Mouse (Mus musculus) midbrain, embryonic 12.5 days (tissue): ENCODE data around the gene Ano2. TPM values are rescaled to one million over a fixed set of nuclear protein-coding genes. Genes with fewer than 3 reads are reported as not detected.

Source experiments
- ATAC-seq: fragments of 200-750 bp; cut with Nextera tagmentation; 2 replicates; pipeline ENCODE4 v1.8.0; 2017; ENCODE audit warnings: low read depth, moderate TSS enrichment, moderate library complexity; ENCODE audit not compliant: low FRiP score
- H3K27ac ChIP-seq: fragments of 300-500 bp; sonication (generic); replicated peaks from 2 replicates; pipeline ENCODE4 v1.5.1; 2016; ENCODE audit warnings: mild to moderate bottlenecking
- H3K27me3 ChIP-seq: fragments of 300-500 bp; sonication (generic); 2 replicates; pipeline ENCODE4 v1.6.1; 2016; ENCODE audit warnings: mild to moderate bottlenecking
- H3K36me3 ChIP-seq: fragments of 300-500 bp; sonication (generic); 2 replicates; pipeline ENCODE4 v1.6.1; 2016
- H3K4me1 ChIP-seq: fragments of 300-500 bp; sonication (generic); 2 replicates; pipeline ENCODE4 v1.6.1; 2016
- H3K4me2 ChIP-seq: fragments of 300-500 bp; sonication (generic); replicated peaks from 2 replicates; pipeline ENCODE4 v1.6.1; 2016; ENCODE audit warnings: mild to moderate bottlenecking, moderate library complexity
- H3K4me3 ChIP-seq: fragments of 300-500 bp; sonication (generic); 2 replicates; pipeline ENCODE4 v1.5.1; 2016; ENCODE audit warnings: mild to moderate bottlenecking
- H3K9ac ChIP-seq: fragments of 300-500 bp; sonication (generic); replicated peaks from 2 replicates; pipeline ENCODE4 v1.6.1; 2016; ENCODE audit warnings: mild to moderate bottlenecking, moderate library complexity
- H3K9me3 ChIP-seq: fragments of 300-500 bp; sonication (generic); 2 replicates; pipeline ENCODE4 v1.6.1; 2016; ENCODE audit warnings: mild to moderate bottlenecking
- WGBS: fragments of 180-500 bp; shearing (Covaris S2); methylation state at CpG from one replicate; pipeline ENCODE4 v1.1.7; 2016; 5-methylcytosine and 5-hydroxymethylcytosine counted together
- polyA plus RNA-seq: library from polyadenylated mRNA; unstranded; fragments of >200 nt; fragmentation: Nextera tagmentation; extraction: Ambion mirVana; gene quantifications from 2 replicates; pipeline ENCODE4 v1.2.1, GENCODE M21; 2016

Ano2 gene
- polyA plus RNA-seq, 1 experiment from 2014 or later: 0.06 TPM

- 85% methylated on average over 7 of the region's 7 CpGs for WGBS
Measured at GRCm38 (mm10) chr6:125931926-125932325, 241.7 kb downstream of the Ano2 start.

GRCm38 (mm10) chr6:125954965-125955364, 264.7 kb downstream of the Ano2 start:
- no peaks in the 10 kb centered on the region for H3K27me3 ChIP-seq
- no peak overlapping the region for H3K4me3 ChIP-seq
- no peak overlapping the region for H3K9ac ChIP-seq
- no peaks in the 10 kb centered on the region for H3K4me1 ChIP-seq
- no peak for ATAC-seq
- no peaks in the 10 kb centered on the region for H3K36me3 ChIP-seq
- 25% methylated on average over 3 of the region's 3 CpGs for WGBS
- no peak overlapping the region for H3K27ac ChIP-seq
- H3K9me3 ChIP-seq: no peaks in the 10 kb centered on the region
- H3K4me2 ChIP-seq: no peak overlapping the region

More at GRCm38 (mm10) chr6:125931926-125932325, 241.7 kb downstream of the Ano2 start:
- Histone ChIP-seq H3K27me3 (no peaks in the 10 kb centered on the region), H3K27ac (no peak overlapping the region), H3K9ac (no peak overlapping the region), H3K36me3 (no peaks in the 10 kb centered on the region), H3K4me3 (no peak overlapping the region), H3K9me3 (no peaks in the 10 kb centered on the region), H3K4me1 (no peaks in the 10 kb centered on the region), H3K4me2 (no peak overlapping the region)
- no peak for ATAC-seq

- Histone ChIP-seq H3K36me3 (no peaks in the 10 kb centered on the region), H3K27ac (no peak overlapping the region), H3K4me1 (no peaks in the 10 kb centered on the region), H3K9me3 (no peaks in the 10 kb centered on the region), H3K9ac (no peak overlapping the region), H3K4me2 (no peak overlapping the region), H3K4me3 (no peak overlapping the region), H3K27me3 (no peaks in the 10 kb centered on the region)
- ATAC-seq: no peak
Measured at GRCm38 (mm10) chr6:125973551-125973950, 283.3 kb downstream of the Ano2 start.

- Histone ChIP-seq H3K9ac (no peak overlapping the region), H3K27ac (no peak overlapping the region), H3K4me3 (no peak overlapping the region), H3K4me1 (no peaks in the 10 kb centered on the region), H3K9me3 (no peaks in the 10 kb centered on the region), H3K36me3 (no peaks in the 10 kb centered on the region), H3K4me2 (no peak overlapping the region), H3K27me3 (no peaks in the 10 kb centered on the region)
- no peak for ATAC-seq
- WGBS: 48% methylated on average over 15 of the region's 15 CpGs
Measured at GRCm38 (mm10) chr6:125975788-125976465, 285.7 kb downstream of the Ano2 start.

- H3K4me1 ChIP-seq: no peaks in the 10 kb centered on the region
- WGBS: 92% methylated on average over 5 of the region's 5 CpGs
- no peaks in the 10 kb centered on the region for H3K36me3 ChIP-seq
- H3K4me3 ChIP-seq: no peak overlapping the region
- no peak for ATAC-seq
- H3K27ac ChIP-seq: no peak overlapping the region
- H3K9ac ChIP-seq: no peak overlapping the region
- H3K4me2 ChIP-seq: no peak overlapping the region
- no peaks in the 10 kb centered on the region for H3K27me3 ChIP-seq
- no peaks in the 10 kb centered on the region for H3K9me3 ChIP-seq
Measured at GRCm38 (mm10) chr6:125979601-125980000, 289.4 kb downstream of the Ano2 start.

GRCm38 (mm10) chr6:125984050-125984449, 293.8 kb downstream of the Ano2 start:
- no peak overlapping the region for H3K9ac ChIP-seq
- no peak for ATAC-seq
- no peaks in the 10 kb centered on the region for H3K4me1 ChIP-seq
- no peak overlapping the region for H3K27ac ChIP-seq
- no peaks in the 10 kb centered on the region for H3K27me3 ChIP-seq
- H3K4me3 ChIP-seq: no peak overlapping the region
- no peaks in the 10 kb centered on the region for H3K9me3 ChIP-seq
- WGBS: 81% methylated on average over 4 of the region's 4 CpGs
- H3K36me3 ChIP-seq: no peaks in the 10 kb centered on the region
- no peak overlapping the region for H3K4me2 ChIP-seq

- Histone ChIP-seq H3K36me3 (no peaks in the 10 kb centered on the region), H3K27ac (no peak overlapping the region), H3K9me3 (no peaks in the 10 kb centered on the region), H3K27me3 (no peaks in the 10 kb centered on the region), H3K4me1 (no peaks in the 10 kb centered on the region), H3K4me3 (no peak overlapping the region), H3K4me2 (no peak overlapping the region), H3K9ac (no peak overlapping the region)
- 53% methylated on average over 6 of the region's 6 CpGs for WGBS
- ATAC-seq: no peak
Measured at GRCm38 (mm10) chr6:125992731-125993130, 302.5 kb downstream of the Ano2 start.

GRCm38 (mm10) chr6:126001797-126002196, 311.6 kb downstream of the Ano2 start:
- no peak overlapping the region for H3K4me2 ChIP-seq
- H3K36me3 ChIP-seq: no peaks in the 10 kb centered on the region
- H3K4me1 ChIP-seq: peaks cover 13% of the 10 kb centered on the region
- no peak for ATAC-seq
- no peak overlapping the region for H3K27ac ChIP-seq
- no peaks in the 10 kb centered on the region for H3K9me3 ChIP-seq
- WGBS: 24% methylated on average over 2 of the region's 2 CpGs
- no peak overlapping the region for H3K9ac ChIP-seq
- no peaks in the 10 kb centered on the region for H3K27me3 ChIP-seq
- H3K4me3 ChIP-seq: no peak overlapping the region

GRCm38 (mm10) chr6:126003002-126003742, 313.0 kb downstream of the Ano2 start:
- Histone ChIP-seq H3K9me3 (no peaks in the 10 kb centered on the region), H3K36me3 (no peaks in the 10 kb centered on the region), H3K27ac (0 out of 2 replicates have a peak overlapping the region, but pooled peaks have one; percentile 20), H3K9ac (no peak overlapping the region), H3K4me2 (no peak overlapping the region), H3K4me3 (no peak overlapping the region), H3K4me1 (peaks cover 13% of the 10 kb centered on the region), H3K27me3 (no peaks in the 10 kb centered on the region)
- peak; percentile 38; the same call in 1 of the 2 replicates for ATAC-seq
- 8% methylated on average over 4 of the region's 4 CpGs for WGBS

- ATAC-seq: no peak
Measured at GRCm38 (mm10) chr6:126006647-126007046, 316.4 kb downstream of the Ano2 start.

GRCm38 (mm10) chr6:126009083-126009482, 318.9 kb downstream of the Ano2 start:
- 54% methylated on average over 3 of the region's 3 CpGs for WGBS

More at GRCm38 (mm10) chr6:126006647-126007046, 316.4 kb downstream of the Ano2 start:
- H3K27ac ChIP-seq: no peak overlapping the region
- 86% methylated on average over 6 of the region's 6 CpGs for WGBS
- H3K36me3 ChIP-seq: no peaks in the 10 kb centered on the region
- H3K9ac ChIP-seq: no peak overlapping the region
- H3K4me1 ChIP-seq: peaks cover 13% of the 10 kb centered on the region
- H3K4me3 ChIP-seq: no peak overlapping the region
- no peak overlapping the region for H3K4me2 ChIP-seq
- H3K27me3 ChIP-seq: no peaks in the 10 kb centered on the region
- H3K9me3 ChIP-seq: no peaks in the 10 kb centered on the region

GRCm38 (mm10) chr6:126016991-126017390, 326.8 kb downstream of the Ano2 start:
- Histone ChIP-seq H3K27me3 (no peaks in the 10 kb centered on the region), H3K27ac (no peak overlapping the region), H3K4me3 (no peak overlapping the region), H3K4me1 (no peaks in the 10 kb centered on the region), H3K4me2 (no peak overlapping the region), H3K9me3 (no peaks in the 10 kb centered on the region), H3K9ac (no peak overlapping the region), H3K36me3 (no peaks in the 10 kb centered on the region)
- ATAC-seq: no peak
- WGBS: 92% methylated on average over 2 of the region's 2 CpGs

More at GRCm38 (mm10) chr6:126009083-126009482, 318.9 kb downstream of the Ano2 start:
- no peak for ATAC-seq
- H3K36me3 ChIP-seq: no peaks in the 10 kb centered on the region
- H3K4me3 ChIP-seq: no peak overlapping the region
- no peaks in the 10 kb centered on the region for H3K4me1 ChIP-seq
- no peak overlapping the region for H3K4me2 ChIP-seq
- no peaks in the 10 kb centered on the region for H3K9me3 ChIP-seq
- no peak overlapping the region for H3K27ac ChIP-seq
- H3K9ac ChIP-seq: no peak overlapping the region
- H3K27me3 ChIP-seq: no peaks in the 10 kb centered on the region
